Mouse (Mus musculus): ENCODE data around the gene Iqce.

DNA sequence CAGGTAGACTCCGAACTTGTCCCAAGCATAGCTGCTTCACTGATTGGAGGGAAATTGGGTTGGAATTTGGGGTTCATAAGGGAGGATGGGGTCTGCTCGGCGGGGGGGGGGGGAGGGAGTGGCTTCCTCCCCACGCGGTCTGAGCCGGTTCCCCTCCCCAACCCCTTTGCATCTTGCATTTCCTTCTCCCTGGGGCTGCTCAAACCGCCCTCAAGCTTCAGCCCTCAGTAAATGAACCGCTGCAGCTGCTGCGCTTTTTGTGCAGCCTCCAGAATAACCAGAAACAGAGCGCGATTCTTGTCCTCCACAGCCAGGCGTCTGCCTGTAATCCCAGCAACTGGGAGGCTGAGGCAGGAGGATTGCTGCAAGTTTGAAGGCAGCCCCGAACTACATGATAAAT, 34.0 kb upstream of the Iqce start:
- TF ChIP-seq POLR2A (IDR thresholded peaks at IDR 0.05; ENCODE audit: extremely low read depth, insufficient read depth, low read length) (no peak), CTCF (IDR thresholded peaks at IDR 0.05; ENCODE audit: low read depth, low read length) (no peak)
